Mouse (Mus musculus) bone marrow, adult 2 months (tissue): ENCODE data around the gene Rexo2. TPM values are rescaled to one million over a fixed set of nuclear protein-coding genes. Genes with fewer than 3 reads are reported as not detected.
"Not testable (repeated sequence)": the region's sequence is repeated elsewhere in the genome, so short reads cannot be mapped to it uniquely, and the experiment has no call there.

Experiments used
- H3K27ac ChIP-seq: fragments of 200-500 bp; 2 replicates; pipeline ENCODE4 v1.5.1; 2012; ENCODE audit warnings: low read depth, mild to moderate bottlenecking, control low read depth, inconsistent platforms, low read length; ENCODE audit not compliant: control insufficient read depth, poor library complexity, insufficient read depth
- H3K4me1 ChIP-seq: fragments of 200-500 bp; 2 replicates; pipeline ENCODE4 v1.6.1; 2011; ENCODE audit warnings: low read length; ENCODE audit not compliant: control insufficient read depth, insufficient read depth
- H3K4me3 ChIP-seq: fragments of 200-500 bp; replicated peaks from 2 replicates; pipeline ENCODE3; 2011; ENCODE audit warnings: mild to moderate bottlenecking, low read depth, low read length, control low read depth; ENCODE audit not compliant: control insufficient read depth
- CTCF ChIP-seq: fragments of 200-500 bp; IDR thresholded peaks from 2 replicates; pipeline ENCODE4 v1.5.1; 2011; ENCODE audit warnings: low read length, control low read depth; ENCODE audit not compliant: control insufficient read depth, insufficient read depth
- POLR2A ChIP-seq: fragments of 200-500 bp; IDR thresholded peaks from 2 replicates; pipeline ENCODE4 v1.6.1; 2011; ENCODE audit warnings: low read depth, mild to moderate bottlenecking, control low read depth, low read length, borderline replicate concordance; ENCODE audit not compliant: control insufficient read depth
- WGBS: fragments of 180-500 bp; shearing (Covaris S2); methylation state at CpG from one replicate; pipeline ENCODE4 v1.1.7; 2018; 5-methylcytosine and 5-hydroxymethylcytosine counted together
- polyA plus RNA-seq: library from polyadenylated mRNA; stranded (reverse); fragments of >200 nt; gene quantifications from 2 replicates; pipeline ENCODE4 v1.2.4, GENCODE M21; 2011; ENCODE audit warnings: low replicate concordance; ENCODE audit not compliant: missing spikeins, insufficient read depth, insufficient read length

The Rexo2 gene
- polyA plus RNA-seq, 1 experiment: 68.4 TPM

DNA sequence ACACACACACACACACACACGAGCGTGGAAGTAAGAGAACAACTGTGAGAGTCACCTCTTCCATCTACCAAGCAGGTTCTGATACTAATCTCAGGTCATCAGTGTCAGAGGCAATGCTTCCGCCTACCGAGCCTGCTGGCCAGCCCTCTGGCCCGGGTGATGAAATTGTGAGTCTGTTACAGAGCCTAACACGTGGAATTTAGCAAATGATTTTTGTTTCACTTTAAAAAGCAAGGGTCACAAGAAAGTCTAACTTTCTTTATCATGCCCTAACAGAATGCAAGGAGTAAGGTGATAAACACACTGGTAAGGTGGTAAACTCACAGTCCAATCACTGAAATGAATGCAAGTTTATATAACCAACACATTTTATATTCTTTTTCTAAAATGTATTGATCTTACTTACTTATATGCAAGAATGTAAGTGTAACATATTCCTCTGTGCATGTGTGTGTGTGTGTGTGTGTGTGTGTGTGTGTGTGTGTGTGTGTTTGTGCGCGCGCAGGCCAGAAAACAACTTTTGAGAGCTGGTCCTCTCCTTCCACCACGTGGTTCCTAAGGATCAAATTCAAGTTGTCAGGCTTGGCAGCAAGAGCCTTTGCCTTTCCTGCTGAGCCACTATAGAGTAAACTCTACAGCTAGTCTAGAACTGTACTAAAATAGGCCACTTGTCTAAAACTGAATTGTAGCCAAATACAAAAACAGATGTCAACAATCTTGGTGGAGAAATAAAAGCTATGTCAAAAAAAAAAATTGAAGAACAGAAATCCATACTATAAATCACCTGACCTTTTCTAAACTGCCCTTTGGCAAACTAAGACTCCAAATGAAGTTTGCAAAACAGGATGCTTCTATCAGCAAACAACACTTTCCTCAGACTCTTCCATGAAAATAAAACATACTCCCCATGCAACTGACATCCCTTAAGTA lies 3.9 kb downstream of the Rexo2 start:
- WGBS: 74% methylated on average over 10 of the region's 10 CpGs
- H3K4me1 ChIP-seq: peaks cover 1% of the 10 kb centered on the region; the same call in 1 of the 2 replicates

GRCm38 (mm10) chr9:48474367-48474766 lies 6.1 kb downstream of the Rexo2 start:
- TF ChIP-seq CTCF (no peak), POLR2A (no peak)
- no peak overlapping the region for H3K27ac ChIP-seq
- 79% methylated on average over 9 of the region's 9 CpGs for WGBS
- H3K4me3 ChIP-seq: no peak overlapping the region
- peaks cover 1% of the 10 kb centered on the region; the same call in 1 of the 2 replicates for H3K4me1 ChIP-seq

More for the DNA sequence above, 3.9 kb downstream of the Rexo2 start:
- TF ChIP-seq POLR2A (no peak), CTCF (no peak)
- Histone ChIP-seq H3K4me3 (no peak overlapping the region), H3K27ac (no peak overlapping the region)

DNA sequence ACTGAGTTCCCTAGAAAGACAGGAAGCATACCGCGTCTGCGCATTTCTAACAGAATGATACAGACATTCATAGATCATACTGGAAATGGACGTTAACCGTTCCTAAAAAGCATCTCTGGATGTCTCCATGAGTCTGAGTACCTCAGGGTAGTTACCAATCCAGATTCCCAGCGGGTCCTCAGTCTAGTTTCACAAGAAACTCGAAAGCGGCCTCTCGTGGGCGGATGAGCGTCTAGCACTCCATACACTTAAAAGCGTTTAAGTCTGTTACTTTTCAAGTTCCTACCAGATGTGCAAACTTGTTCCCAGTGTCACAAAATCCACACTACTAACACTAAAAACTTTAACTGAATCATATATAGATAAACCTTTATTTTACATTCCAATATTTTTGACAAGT lies 7.3 kb downstream of the Rexo2 start:
- peaks cover 1% of the 10 kb centered on the region; the same call in 1 of the 2 replicates for H3K4me1 ChIP-seq
- no peak overlapping the region for H3K4me3 ChIP-seq
- 92% methylated on average over 12 of the region's 12 CpGs for WGBS
- no peak overlapping the region for H3K27ac ChIP-seq
- TF ChIP-seq POLR2A: no peak

DNA sequence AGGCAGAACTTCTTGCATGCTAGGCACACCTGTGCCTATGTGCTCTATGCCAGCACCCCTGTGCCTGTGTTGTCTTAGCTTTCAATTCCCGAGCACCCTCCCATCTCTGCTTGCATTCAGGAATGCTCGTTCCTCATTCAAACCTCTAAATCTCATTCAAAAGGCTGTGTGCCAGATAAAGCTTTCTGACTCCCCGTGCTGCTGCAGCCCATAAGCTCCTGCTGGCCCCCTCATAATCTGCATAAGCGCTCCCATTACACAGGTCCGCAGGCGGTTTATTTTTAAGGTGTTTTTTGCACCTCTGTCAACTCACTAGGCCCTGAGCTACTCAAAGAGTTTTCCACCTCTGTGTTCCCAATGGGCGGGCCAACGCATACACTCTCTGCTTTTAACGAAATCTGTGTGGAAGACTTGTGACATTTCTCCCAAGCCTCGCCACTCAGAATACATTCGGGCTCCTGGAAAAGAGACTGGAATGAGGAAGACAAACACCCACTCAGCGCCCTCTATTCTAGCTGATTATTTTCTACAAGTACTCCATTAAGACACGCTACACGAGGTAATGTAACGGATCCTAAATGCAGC lies 7.9 kb downstream of the Rexo2 start:
- Histone ChIP-seq H3K4me3 (no peak overlapping the region), H3K27ac (no peak overlapping the region), H3K4me1 (peaks cover 1% of the 10 kb centered on the region; the same call in 1 of the 2 replicates)
- WGBS: 90% methylated on average over 15 of the region's 15 CpGs
- TF ChIP-seq POLR2A (no peak), CTCF (no peak)

- not testable (repeated sequence) for H3K4me1 ChIP-seq, H3K4me3 ChIP-seq, H3K27ac ChIP-seq
- 93% methylated on average over 5 of the region's 5 CpGs for WGBS
Observed at GRCm38 (mm10) chr9:48467471-48467870, 13.0 kb downstream of the Rexo2 start.

DNA sequence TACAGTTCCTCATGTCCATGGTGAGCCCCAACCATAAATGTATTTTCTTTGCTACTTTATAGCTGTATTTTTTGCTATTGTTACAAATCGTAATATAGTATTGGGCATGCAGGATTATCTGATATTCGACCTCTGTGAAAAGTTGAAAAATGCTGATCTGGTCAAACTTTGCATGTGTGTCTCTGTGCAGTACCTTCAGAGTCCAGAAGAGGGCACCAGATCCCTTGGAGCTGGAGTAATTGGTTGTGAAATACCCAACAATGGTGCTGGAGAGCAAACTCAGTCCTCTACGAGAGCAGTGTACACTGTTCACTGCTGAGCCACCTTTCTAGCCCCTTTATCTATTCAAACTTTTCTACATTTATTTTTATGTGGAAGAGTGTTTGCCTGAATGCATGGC lies 13.6 kb downstream of the Rexo2 start:
- H3K4me3 ChIP-seq: no peak overlapping the region
- H3K27ac ChIP-seq: no peak overlapping the region
- no peaks in the 10 kb centered on the region for H3K4me1 ChIP-seq
- peak; percentile 60 for TF ChIP-seq CTCF
- TF ChIP-seq POLR2A: no peak
- 41% methylated on average over 3 of the region's 3 CpGs for WGBS

- Histone ChIP-seq H3K27ac (no peak overlapping the region), H3K4me3 (no peak overlapping the region), H3K4me1 (no peaks in the 10 kb centered on the region; the same call in 1 of the 2 replicates)
- WGBS: 84% methylated on average over 3 of the region's 3 CpGs
- TF ChIP-seq POLR2A (no peak), CTCF (peak; percentile 63)
Observed at GRCm38 (mm10) chr9:48465671-48466070, 14.8 kb downstream of the Rexo2 start.

- 41% methylated on average over 3 of the region's 3 CpGs for WGBS
Observed at GRCm38 (mm10) chr9:48461545-48461944, 18.9 kb downstream of the Rexo2 start.

More at GRCm38 (mm10) chr9:48461545-48461944, 18.9 kb downstream of the Rexo2 start:
- Histone ChIP-seq H3K27ac (no peak overlapping the region), H3K4me3 (no peak overlapping the region), H3K4me1 (no peaks in the 10 kb centered on the region; the same call in 1 of the 2 replicates)
- TF ChIP-seq POLR2A (no peak), CTCF (no peak)
